Mouse (Mus musculus): ENCODE measurements at regions not wholly inside any gene's neighbourhood (a gene's known extent, or its start where the extent isn't known, plus 50 kb on each side); places are given as distances from the start of the nearest gene placed in this dataset.

GRCm38 (mm10) chr2:115499904-115500303 is 81.6 kb upstream of the BC052040 start:
- in situ Hi-C loops (cut with MboI; ENCODE audit: low sequenced_read_pairs) = no loop called here

DNA sequence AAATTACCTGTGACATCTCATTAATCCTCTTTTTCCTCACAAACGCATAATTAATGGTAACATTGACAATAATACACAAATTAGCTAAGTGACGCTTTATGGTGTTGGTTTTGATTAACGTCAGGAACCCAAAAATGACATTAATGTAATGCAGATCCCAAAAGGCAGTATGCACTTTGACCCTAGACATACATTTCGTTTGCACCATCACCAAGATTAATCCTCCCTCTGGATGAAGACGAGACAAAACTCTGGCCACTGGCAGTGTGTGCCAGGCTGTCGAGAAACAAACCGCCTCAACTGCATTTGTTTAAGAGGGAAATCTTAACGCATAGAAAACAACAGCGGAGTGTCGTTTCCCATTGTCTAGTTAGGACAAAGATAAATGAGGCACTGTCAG is 72.0 kb upstream of the BC052040 start:
- in situ Hi-C loops (cut with MboI; ENCODE audit: low sequenced_read_pairs) = no loop called here

DNA sequence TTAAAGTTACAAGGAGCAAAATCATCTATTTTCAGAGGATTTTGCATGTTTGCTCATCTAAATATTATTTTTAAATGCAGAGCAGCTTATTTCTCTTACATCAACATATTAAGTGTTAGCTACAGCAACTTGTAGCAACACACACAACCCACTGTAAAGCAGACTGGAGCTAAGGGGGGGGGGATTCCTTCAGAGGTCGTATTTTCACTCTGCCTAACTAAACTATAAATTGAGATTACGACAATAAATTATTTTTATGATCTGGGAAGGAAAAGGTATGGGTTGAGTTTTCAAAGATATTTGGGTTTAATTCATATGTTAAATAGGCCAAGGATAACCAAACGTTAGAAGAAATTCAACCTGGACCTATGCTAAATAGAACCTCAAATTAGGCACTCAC is 70.4 kb upstream of the BC052040 start:
- in situ Hi-C loops (cut with MboI; ENCODE audit: low sequenced_read_pairs) = no loop called here

DNA sequence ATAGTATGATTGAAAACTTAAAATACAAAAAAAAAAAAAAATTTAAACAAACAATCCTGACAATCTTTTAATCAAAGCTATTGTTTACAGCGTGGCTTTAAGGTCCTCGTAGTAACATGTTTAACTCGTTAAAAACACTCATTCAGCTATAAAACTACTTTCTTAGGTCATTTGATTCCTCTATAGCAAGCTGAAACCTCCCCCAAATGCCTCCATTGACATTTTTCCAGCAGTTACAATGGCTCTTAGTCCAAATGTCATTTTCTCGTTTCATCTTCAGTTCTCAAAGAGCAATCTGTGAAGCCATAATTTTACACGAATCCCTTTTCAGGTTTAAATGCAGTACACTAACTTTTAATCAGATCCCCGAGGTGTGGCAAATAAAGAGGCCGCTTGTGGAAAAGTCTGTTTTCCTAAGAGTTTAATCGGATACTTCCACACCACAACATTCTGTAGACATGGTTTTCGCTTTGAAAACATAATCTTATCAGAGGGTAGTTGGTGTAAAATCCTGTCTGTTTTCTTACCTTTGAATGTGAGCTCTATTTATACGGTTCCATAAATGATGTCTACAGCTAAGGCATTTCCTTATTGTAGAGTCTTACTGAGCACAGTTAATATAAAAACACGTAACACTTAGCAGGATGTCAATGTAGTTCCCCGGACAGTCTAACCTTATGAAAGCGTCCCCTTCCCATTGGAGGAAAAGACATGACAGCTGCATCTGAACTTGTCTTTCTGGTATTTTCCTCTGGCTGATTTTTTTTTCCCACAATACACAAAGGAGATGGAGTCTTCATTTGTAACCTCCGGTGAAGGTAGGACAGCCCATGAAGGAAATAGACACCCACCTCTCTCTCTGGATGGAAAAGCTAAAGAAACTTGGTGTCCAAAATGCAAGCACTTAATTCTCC is 69.6 kb upstream of the BC052040 start:
- in situ Hi-C loops (cut with MboI; ENCODE audit: low sequenced_read_pairs) = no loop called here

GRCm38 (mm10) chr2:115512891-115513290 is 68.6 kb upstream of the BC052040 start:
- in situ Hi-C loops (cut with MboI; ENCODE audit: low sequenced_read_pairs) = no loop called here

DNA sequence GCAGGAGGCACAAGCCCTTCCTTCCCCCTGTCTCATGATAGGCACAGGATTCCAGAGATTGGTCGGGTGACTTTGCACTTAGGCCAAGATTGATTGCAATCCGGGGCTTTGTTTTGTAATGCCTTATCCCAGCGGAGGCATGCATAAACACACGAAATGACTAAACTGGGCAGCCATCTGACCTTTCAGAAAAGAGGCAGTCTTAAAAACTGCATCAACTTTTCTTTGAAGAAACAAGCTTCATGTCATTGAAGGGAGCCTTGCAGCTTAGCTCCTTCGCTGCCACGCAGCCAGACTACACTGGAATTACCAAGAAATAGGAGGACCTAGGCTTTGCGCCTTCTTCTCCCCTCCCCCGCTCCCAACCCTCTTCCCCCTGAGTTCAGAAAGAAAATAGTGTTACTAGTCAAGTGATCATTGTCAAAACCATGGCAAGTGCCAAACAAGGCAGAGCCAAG is 67.7 kb upstream of the BC052040 start:
- in situ Hi-C loops (cut with MboI; ENCODE audit: low sequenced_read_pairs) = no loop called here

DNA sequence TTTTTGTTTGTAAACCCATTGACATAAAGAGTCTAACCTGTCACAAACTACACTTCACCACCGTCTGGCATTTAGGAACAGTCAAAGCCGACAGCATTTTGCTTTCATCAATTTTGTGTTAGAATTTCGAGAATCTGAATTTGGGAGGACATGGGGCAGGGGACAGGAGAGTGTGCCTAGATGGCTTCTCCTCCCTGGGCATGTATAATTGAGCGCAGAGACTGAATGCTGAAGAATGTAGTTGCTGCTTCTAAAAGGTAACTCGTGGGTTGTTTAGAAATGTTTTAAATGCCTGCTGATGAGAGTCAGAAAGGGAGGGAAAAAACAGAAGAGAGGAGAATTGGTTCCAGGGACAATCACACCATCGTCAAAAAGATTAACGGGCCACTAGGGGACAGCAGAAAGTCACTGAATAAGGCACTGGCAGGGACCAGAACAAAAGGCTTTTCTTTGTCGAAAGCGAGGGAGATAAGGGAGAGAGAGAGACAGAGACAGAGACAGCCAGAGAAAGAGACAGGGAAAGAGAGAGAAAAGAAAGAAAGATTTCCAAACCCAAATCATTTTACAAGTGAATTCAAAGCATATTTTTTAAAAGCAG is 66.6 kb upstream of the BC052040 start:
- in situ Hi-C loops (cut with MboI; ENCODE audit: low sequenced_read_pairs) = no loop called here

DNA sequence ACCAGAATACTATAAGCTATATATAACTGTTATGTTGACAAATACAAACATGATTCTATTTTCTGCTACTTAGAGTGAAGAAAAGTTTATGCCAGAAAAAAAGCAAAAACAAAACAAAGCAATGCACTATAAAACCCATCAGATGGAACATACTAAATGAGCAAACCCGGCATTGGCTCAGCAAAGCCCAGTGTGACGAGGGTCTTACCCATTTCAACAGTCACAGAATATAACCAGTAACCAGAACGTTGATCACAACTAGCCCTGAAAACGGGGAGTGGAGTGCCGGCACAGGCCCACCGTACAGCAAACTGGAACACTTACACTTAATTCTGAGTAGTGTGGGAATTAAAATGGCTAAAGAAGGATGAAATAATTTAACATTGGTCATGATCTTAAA is 66.0 kb upstream of the BC052040 start:
- in situ Hi-C loops (cut with MboI; ENCODE audit: low sequenced_read_pairs) = no loop called here

- in situ Hi-C loops (cut with MboI; ENCODE audit: low sequenced_read_pairs) = no loop called here
Observed at GRCm38 (mm10) chr2:115516824-115517223, 64.7 kb upstream of the BC052040 start.

DNA sequence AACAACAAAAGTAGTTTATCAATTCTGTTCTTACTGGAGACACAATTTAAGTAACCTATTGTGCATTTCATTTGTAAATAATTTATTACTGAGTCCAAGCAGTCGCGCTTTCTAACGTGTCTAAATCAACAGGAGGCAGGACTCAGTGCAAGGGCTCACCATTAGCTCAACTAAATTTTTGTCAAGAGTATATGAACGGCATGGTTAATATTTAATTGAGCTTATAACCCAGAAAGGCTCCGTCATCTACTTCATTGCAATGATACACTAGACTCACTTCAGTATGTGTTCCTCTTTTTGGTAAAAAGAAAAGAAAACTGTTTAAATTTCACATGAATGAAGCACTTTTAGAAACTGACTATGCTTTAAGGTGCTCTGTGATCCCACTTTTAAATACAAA is 61.5 kb upstream of the BC052040 start:
- in situ Hi-C loops (cut with MboI; ENCODE audit: low sequenced_read_pairs) = loop anchor here (10.0 kb wide), 1 partner anchor 585 kb away; no protein-coding TSS in a partner anchor

DNA sequence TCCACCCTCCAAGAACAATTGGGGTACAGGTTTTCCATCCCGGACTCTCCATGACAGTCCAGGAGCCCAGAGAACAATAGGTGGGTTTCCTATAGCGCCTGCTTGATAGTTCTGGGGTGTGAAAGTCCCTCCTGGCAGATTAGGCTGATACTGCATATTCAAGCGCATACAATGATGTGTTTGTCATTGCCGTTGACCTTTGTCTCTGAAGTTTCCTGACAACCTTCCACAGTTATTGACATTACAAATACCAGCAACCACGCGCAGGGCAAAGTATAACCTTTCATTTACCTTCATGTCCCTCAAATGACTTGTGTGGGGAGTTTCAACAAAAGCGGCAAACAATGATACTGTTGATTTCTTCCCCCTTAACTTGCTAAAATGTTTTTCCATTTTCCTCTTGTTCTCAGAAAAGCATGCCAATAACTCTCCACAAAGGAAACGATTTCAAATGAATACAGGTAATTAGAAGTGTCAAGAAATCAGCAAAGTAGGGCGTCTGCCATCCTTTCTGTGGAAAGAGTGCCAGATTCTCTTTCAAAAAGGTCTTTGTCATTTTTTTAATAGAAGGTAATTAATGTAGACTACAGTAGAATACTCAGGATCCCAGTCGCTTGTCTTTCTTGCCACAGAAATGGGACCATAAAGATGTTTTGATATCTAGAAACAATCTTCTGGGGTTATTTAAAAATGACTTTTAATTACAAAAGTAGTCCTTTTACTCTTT is 60.9 kb upstream of the BC052040 start:
- in situ Hi-C loops (cut with MboI; ENCODE audit: low sequenced_read_pairs) = loop anchor here (10.0 kb wide), 1 partner anchor 584 kb away; no protein-coding TSS in a partner anchor

- in situ Hi-C loops (cut with MboI; ENCODE audit: low sequenced_read_pairs) = loop anchor here (10.0 kb wide), 1 partner anchor 575 kb away; no protein-coding TSS in a partner anchor
Observed at GRCm38 (mm10) chr2:115529878-115530277, 51.6 kb upstream of the BC052040 start.
